Mouse (Mus musculus): ENCODE results near the gene Slc30a5.

Slc30a5 gene

DNA sequence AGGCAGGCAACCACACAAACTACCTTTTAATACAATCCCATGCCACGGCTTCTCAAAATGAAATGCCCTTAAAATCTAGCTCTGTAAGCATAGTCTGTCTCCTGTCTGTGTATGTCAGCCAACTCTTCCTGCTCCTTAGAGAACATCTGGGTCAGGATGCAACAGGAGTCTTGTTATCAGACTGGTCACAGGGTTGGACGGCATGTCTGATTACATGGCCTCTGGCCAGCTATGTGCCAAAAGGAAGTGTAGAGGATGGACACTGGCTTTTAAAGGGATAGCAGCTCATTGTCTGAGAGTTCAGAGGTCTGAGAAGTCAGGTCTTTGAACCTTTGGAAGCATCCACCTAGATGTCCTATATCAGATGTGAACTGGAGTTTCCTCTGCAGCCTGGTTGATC is 77.9 kb downstream of the Slc30a5 start:
- no peak for DNase-seq (ENCODE audit: low read depth, low spot score)

- DNase-seq (ENCODE audit: low read depth, low spot score), result no peak
Observed at GRCm38 (mm10) chr13:100754186-100754585, 79.0 kb downstream of the Slc30a5 start.

- DNase-seq (ENCODE audit: low read depth, low spot score), result no peak
Observed at GRCm38 (mm10) chr13:100753011-100753410, 80.2 kb downstream of the Slc30a5 start.

Measured in brain, adult 2 months (tissue).